Mouse (Mus musculus) neural tube, embryonic 10.5 days (tissue): ENCODE results near the gene Cdsn.

Experiments used
- DNase-seq: peaks from one replicate; pipeline ENCODE4 v3.0.0-alpha.2; 2017; ENCODE audit warnings: low spot score; ENCODE audit errors: extremely low spot score

Gene Cdsn

DNA sequence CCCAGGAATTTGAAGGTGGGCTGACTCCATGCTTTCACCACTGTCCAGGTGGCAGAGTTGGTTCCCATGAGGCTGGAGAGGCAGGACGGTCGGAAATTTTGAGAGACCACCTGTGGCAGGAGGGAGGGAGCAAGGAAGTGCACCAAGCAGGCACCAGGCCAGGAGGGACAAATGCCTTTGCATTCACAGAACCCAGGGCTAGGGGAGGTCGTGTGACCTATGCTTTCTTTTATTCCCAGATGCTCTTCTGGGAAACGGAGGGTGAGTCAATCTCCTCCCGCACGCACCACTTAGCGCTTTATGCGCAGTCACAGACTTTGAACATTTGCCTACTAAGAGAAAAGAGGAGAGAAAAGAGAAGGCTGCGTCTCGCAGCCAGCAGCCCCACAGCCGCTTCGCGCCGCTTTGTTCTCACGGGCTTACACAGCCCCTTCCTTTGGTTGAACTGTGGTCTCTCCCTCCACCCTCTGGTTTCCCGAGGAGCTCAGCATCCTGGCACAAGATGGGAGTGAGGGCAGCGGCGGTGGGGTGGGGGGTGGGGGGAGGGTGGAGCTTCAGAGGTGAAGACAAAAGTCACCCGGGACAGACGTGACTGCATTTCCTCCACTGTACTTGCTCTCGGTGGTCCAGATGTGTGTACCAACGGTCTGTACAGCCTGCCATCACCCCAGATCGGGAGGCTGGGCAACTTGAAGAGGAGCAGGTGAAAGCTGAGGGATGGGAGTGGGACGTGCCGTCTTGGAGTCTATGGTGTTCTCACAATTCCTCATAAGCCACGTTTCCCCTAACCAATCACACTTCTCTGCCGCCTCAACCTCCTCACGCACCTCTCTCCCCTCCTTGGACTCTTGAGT is 17.4 kb downstream of the Cdsn start:
- DNase-seq = peak; percentile 41

DNA sequence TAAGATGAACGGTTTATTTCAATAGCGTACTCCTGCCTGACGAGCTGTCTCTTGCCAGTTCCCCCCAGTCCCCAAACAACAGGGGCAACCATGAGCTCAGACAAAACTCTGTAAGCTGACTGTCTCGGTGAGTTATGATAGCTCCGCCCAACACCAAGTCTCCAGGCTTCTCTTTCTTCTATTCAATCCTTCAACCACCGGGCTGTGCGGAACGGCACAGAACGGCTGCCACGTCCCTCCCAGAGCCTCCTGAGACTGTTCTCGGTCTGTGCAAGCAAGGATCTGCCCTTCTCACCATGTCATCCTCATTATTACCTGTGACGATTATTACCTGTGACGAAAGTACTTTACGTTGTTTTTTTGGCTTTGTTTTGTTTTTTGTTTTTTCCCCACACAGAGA is 18.9 kb downstream of the Cdsn start:
- DNase-seq = no peak

DNA sequence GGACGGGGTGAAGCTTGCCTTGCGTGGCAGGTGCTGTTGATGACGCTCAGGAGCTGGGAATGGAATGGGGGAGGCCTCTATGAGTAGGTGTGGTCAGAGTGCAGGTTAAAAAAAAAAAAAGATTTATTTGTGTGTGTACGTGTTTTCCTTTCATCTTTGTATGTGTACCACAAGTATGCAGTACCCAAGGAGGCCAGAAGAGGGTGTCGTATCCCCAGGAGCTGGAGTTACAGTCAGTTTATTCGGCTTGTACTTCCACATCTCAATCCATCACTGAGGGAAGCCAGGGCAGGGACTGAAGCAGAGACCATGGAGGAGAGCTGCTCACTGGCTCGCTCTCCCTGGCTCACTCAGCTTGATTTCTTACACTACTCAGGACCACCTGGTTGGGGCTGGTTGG is 19.5 kb downstream of the Cdsn start:
- DNase-seq = no peak

DNA sequence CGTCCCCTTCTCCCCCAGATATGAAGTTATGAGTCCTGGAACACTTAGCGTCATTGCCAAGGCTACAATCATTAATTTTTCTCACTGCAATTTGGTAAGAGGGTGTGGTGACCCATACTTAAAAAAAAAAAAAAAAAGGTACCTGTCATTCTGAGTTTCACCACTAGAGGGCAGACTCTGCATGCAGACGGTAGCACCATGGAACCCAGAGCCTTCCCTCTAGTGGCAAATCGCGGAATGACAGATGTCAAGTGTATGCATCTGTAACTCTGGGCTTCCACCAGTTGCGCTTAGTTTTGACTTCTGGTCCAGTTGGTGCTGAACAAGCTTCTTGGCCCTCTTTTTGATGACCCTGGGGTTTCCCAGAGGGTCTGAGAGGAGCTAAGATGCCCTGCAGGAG is 26.3 kb downstream of the Cdsn start:
- DNase-seq = peak; percentile 80

DNA sequence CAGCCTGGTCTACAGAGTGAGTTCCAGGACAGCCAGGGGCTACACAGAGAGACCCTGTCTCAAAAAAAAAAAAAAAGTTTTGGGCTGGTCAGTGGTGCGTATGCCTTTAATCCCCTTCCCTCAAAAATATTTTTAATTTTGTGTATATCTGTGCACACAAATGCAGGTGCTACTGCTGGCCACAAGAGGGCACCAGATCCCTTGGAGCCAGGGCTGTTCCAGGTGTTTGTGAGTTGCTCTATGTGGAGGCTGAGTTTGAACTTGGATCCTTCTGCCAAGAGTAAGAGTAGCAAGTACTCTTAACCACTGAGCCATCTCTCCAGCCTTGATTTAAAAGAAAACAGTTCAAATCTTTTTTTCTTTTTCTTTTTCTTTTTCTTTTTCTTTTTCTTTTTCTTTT is 31.0 kb downstream of the Cdsn start:
- no peak for DNase-seq

DNA sequence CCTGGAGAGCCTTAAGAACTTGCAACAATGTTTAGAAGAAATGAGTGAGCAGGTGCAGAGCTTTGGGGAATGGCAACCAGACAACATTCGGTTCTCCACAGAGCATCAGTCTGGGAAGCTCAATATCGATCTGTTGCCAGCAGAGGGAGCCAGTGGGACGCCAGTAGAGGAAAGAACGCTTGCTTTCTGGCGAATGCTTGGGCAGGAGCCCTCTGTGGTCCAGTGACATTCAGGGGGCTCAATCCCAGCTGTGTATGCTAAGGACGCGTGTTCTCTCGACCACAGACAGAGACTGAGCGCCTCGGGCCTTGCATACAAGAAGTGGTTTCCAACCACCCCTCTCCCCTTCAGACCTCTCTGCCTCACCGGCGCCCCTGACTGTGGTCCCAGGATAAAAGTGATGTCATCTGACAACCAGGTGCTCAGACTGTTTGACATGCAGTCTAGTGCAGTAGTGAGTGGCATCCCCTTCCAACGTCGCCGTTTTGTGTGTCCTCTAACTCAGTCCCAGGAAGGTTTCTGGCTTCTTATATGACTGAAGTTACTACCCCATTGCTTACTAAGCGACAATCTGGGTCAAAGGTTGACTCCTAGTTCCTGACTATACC is 32.5 kb downstream of the Cdsn start:
- DNase-seq = peak; percentile 79

DNA sequence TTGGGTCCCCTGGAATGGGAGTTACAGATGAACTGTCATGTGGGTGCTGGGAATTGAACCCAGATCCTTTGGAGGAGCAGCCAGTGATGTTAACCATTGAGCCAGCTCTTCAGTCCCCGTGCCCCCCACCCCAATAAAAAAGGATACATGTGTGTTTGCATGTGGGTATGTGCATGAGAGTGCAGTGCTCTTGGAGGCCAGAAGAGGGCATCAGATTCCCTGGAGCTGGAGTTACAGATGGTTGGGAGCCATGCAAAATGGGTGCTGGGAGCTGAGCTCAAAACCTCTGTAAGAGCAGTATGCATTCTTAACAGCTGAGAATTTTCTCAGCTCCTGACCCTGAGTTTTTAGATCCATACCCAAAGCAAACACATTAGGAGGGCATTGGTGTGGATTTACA is 35.4 kb downstream of the Cdsn start:
- no peak for DNase-seq

DNA sequence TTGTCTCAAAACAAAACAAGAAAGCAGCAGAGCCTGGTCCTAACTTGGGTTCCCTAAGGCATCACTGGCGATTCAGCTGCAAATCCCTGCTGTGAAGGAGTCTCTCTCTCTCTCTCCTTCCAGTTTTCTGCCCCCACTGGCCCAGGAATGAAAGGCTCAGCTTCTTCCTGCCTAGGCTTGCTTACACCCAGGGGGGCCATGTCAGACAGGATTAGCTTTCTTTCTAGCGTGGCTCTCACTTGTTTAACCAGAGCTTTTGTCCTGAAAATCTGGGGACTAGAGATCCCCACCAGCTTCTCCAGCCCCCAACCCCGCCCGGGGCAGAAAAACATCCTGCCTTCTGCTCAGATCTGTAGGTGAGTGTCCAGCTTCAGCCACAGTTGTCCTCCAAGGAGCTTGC is 36.5 kb downstream of the Cdsn start:
- DNase-seq = no peak

DNA sequence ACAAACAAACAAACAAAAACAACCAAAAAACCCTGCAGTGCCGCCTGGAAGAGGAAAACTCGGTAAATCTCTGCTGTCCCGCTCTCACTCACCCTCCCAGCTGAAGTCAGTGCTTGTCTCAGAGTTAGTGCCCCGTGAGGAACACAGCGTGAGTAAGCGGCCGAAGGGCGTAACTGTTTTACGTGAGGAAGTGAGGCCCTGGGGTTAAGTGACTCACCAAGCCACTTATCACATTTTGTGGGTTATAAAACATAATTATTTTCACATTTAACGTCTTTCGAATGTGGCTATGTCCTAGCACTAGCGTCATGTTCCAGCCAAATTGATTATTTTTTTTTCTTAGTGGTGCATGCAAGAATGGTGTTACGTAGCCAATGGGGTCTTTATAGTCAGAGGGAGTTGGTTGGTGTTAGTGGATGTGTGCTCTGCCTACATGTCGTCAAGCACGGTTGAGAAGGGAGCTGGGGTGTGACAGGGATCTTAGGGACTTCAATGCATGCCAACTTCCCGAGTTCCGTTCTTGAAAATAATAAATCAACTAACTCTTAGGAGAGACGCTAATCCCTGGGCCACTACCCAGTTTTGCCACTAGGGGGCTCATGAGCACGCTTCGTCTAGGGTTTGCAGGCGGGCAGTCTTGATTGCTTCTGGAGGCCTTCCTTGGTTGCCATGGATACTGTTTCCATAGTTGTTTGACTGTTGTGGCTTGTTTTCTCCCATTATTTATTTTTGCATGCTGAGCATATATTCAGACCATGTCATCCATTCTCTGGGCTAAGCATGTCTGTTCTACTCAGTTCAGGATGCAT is 38.7 kb downstream of the Cdsn start:
- DNase-seq = peak; percentile 82

DNA sequence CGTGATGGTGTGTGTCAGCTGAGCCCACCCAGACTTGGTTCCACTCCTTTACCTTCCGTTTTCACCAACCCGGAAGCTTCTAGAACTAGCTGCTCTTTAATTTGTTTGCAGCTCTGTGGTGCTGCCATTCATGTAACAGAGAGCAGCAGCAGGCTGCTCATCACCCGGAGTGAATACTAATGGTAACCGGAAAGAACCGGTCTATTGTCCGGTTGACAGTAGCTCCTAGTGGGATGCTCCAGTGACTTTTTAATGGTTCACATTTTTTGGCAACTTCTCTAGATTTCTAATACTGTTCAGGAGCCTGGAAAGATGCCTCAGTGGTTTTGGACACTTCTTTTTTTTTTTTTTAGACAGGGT is 39.3 kb downstream of the Cdsn start:
- no peak for DNase-seq

DNA sequence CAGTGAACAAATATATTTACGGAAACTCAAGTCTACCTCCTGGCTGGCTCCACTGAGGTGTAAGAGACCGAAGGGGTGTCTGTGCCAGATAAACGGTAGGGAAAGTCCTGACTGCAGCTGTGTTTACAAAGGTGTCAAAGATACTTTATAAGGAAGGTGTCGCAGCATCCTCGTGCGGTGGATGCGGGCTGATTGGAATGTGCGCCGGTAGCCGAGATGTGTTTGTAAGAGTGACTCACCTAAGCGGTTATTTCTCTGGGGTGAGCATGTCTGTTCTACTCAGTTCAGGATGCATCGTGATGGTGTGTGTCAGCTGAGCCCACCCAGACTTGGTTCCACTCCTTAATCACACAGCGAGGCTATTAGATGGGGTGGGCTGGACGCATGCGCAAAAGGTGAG is 39.8 kb downstream of the Cdsn start:
- no peak for DNase-seq

DNA sequence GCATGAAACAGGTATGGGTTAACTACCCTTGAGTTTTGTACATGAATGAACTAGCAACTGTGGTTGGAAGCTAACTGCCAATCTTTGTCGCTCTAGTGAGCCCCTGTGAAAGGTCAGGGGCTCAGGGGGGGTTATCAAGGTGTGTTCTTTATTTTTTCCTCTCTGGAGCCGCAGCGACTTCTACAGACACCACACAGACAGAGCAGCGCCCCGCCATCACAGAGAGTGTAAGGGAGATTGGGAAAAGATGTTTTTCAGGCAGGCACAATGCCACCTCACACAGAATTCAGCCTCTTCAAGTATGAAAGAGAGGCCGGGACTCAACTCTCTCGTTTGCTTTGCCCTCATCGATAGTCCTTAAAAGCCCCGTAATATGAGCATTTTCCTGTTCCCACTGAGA is 40.2 kb downstream of the Cdsn start:
- DNase-seq = no peak

DNA sequence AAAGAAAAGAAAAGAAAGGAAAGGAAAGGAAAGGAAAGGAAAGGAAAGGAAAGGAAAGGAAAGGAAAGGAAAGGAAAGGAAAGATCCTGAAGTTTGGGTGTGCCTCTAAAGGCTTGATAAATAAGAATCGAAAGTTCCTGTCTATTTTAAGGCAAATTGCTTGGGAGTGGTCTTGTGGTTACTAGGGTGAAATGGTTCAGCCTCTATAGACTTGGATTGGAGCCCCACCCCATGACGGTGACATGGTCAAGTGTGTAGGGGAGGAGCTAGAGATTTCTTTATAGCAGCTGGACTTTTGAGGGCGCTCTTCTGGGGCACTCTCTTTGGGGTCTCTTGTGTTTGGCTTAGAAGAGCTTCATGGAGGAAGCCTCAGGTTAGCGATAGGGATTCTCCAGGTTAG is 41.9 kb downstream of the Cdsn start:
- DNase-seq = no peak

DNA sequence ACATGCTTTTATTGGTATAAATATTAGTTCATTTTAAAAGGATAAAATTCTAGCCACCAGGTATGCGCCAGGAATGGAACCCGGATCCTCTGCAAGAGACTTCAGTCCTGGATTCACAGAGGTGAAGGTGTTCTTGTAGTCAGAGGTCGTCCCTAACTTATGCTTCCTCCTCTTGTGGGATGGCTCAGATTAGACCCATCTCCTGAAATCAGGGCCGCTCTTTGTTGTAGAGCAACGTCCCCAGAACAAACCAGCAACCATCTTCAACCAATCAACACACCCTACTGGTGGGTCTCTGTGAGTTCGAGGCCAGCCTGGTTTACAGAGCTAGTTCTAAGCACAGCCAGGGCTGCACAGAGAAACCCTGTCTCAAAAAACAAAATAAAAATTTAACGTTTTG is 42.5 kb downstream of the Cdsn start:
- no peak for DNase-seq

DNA sequence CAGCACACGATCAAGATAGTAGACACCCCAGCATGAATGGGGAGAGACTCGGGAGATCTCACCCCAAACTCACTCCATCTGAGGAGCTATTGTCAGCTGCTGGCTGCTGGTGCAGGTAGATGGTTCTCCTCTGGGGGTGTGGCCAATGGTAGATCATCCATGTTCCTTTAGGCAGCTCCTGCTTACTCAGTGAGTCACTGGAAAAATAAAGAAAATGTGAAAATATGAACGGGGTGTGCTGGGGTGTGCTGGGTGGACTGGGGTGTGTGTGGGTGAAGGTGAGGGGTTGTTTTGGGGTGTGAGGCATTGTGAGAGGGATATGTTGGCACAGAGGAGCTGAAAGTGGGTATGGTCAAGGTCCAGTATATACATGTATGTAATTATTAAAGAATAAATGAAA is 45.5 kb downstream of the Cdsn start:
- DNase-seq = no peak

DNA sequence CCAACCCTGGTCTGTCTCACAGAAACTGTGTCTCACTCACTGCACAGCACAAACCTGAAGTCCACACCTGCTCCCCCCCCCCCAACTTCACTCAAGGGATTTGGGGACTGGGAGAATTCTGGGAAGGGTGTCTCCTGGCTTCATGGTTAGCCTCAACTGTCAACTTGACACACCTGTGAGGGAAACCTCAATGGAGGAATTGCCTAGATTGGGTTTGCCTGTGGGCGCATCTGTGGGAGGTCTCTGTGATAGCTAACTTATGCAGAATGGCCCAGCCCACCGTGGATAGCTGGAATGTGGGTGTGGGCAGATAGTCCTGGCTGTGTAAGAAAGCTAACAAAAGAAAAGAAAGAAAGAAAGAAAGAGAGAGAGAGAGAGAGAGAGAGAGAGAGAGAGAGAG is 49.3 kb downstream of the Cdsn start, which contains the start of gene Sfta2:
Gene Sfta2, plus strand, starts transcription at position 301 of the 400 bp plus-strand sequence.
- no peak for DNase-seq

DNA sequence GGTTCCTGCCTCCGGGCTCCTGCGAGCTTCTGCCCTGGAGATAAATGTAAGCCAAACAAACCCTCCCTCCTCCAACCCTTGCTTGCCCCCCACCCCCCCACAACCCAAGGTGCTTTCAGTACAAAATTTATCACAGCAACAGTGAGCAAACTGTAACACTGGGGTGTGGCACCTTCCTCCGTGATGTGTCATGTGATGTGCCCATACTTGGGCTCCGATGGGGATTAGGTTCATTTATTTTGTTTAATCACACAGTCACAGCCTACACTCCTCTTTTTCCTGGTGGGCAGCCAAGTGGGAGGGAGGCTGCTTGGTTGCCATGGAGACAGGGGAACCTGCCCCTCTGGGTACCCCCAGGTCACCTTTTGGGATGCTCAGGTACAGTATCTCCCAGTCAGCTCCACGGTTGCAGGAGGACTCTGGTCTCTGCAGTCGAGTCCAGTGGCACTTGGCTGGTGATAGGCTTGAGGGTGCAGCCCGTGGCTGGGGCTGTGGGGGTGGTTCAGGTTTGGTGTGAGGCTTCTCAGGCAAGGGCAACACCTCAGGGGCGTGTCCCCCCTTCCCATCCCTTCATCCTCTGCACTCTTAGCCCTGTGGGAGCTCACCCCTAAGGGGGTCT is 49.9 kb downstream of the Cdsn start:
- DNase-seq = no peak
